Mouse (Mus musculus): ENCODE data around the gene Grcc10. TPM values are rescaled to one million over a fixed set of nuclear protein-coding genes. Genes with fewer than 3 reads are reported as not detected.

The Grcc10 gene
- polyA plus RNA-seq, 1 experiment from 2014 or later, result 689 TPM

MicroRNA genes within 50 kb of the gene (microRNA counts, 519-probe panel; counts per million panel counts)
- microRNA mmu-miR-141 (not detected), microRNA mmu-miR-200c (not detected)

Small RNAs within 50 kb of the gene (microRNA-seq; reads per million reads assigned to microRNA genes)
- gene Mir141, result 2.1 reads per million, percentile 12 among the genes with 10 or more reads in this experiment
- 14.8 reads per million, percentile 37 among the genes with 10 or more reads in this experiment for gene Mir200c

Other genes with a start within 250 kb of the Grcc10 start
- gene C1rl, start 248.3 kb downstream of the Grcc10 start, polyA plus RNA-seq (2014; fragmentation: Nextera tagmentation; extraction: Ambion mirVana), result 0.09 and 0.27 TPM in 2 replicates
- gene C1ra, start 229.0 kb downstream of the Grcc10 start, polyA plus RNA-seq (2014; fragmentation: Nextera tagmentation; extraction: Ambion mirVana), result 0.12 TPM in 1 of 2 replicates, not detected in the other
- 0.27 and 0.28 TPM in 2 replicates for gene C1s1, start 199.0 kb downstream of the Grcc10 start, polyA plus RNA-seq (2014; fragmentation: Nextera tagmentation; extraction: Ambion mirVana)
- not detected in 2 replicates for gene C1rb, start 171.1 kb downstream of the Grcc10 start, polyA plus RNA-seq (2014; fragmentation: Nextera tagmentation; extraction: Ambion mirVana)
- 0.08 TPM in 2 replicates for gene C1s2, start 105.3 kb downstream of the Grcc10 start, polyA plus RNA-seq (2014; fragmentation: Nextera tagmentation; extraction: Ambion mirVana)
- gene Lpcat3, start 78.3 kb downstream of the Grcc10 start, polyA plus RNA-seq (2014; fragmentation: Nextera tagmentation; extraction: Ambion mirVana), result 31.9 and 34.6 TPM in 2 replicates
- 111 and 120 TPM in 2 replicates for gene Emg1, start 29.2 kb downstream of the Grcc10 start, polyA plus RNA-seq (2014; fragmentation: Nextera tagmentation; extraction: Ambion mirVana)
- 249 and 250 TPM in 2 replicates for gene Phb2, start 29.0 kb downstream of the Grcc10 start, polyA plus RNA-seq (2014; fragmentation: Nextera tagmentation; extraction: Ambion mirVana)
- gene Ptpn6, start 2.7 kb downstream of the Grcc10 start, polyA plus RNA-seq (2014; fragmentation: Nextera tagmentation; extraction: Ambion mirVana), result 2.1 and 5.6 TPM in 2 replicates
- gene Gm45234, start 14.6 kb upstream of the Grcc10 start, polyA plus RNA-seq (2014; fragmentation: Nextera tagmentation; extraction: Ambion mirVana), result not detected in 2 replicates
- 24.4 and 32.3 TPM in 2 replicates for gene Atn1, start 15.2 kb upstream of the Grcc10 start, polyA plus RNA-seq (2014; fragmentation: Nextera tagmentation; extraction: Ambion mirVana)
- gene Eno2, start 28.3 kb upstream of the Grcc10 start, polyA plus RNA-seq (2014; fragmentation: Nextera tagmentation; extraction: Ambion mirVana), result 64.3 and 83.3 TPM in 2 replicates
- gene Lrrc23, start 38.4 kb upstream of the Grcc10 start, polyA plus RNA-seq (2014; fragmentation: Nextera tagmentation; extraction: Ambion mirVana), result 1.4 and 3.2 TPM in 2 replicates
- 5.9 and 6.3 TPM in 2 replicates for gene Spsb2, start 67.3 kb upstream of the Grcc10 start, polyA plus RNA-seq (2014; fragmentation: Nextera tagmentation; extraction: Ambion mirVana)
- gene Tpi1, start 72.9 kb upstream of the Grcc10 start, polyA plus RNA-seq (2014; fragmentation: Nextera tagmentation; extraction: Ambion mirVana), result 343 and 349 TPM in 2 replicates
- 184 and 191 TPM in 2 replicates for gene Usp5, start 88.1 kb upstream of the Grcc10 start, polyA plus RNA-seq (2014; fragmentation: Nextera tagmentation; extraction: Ambion mirVana)
- 25.0 and 43.7 TPM in 2 replicates for gene Cdca3, start 88.2 kb upstream of the Grcc10 start, polyA plus RNA-seq (2014; fragmentation: Nextera tagmentation; extraction: Ambion mirVana)
- 1.7 and 4.5 TPM in 2 replicates for gene Gnb3, start 98.9 kb upstream of the Grcc10 start, polyA plus RNA-seq (2014; fragmentation: Nextera tagmentation; extraction: Ambion mirVana)
- 13.9 and 15.7 TPM in 2 replicates for gene P3h3, start 116.4 kb upstream of the Grcc10 start, polyA plus RNA-seq (2014; fragmentation: Nextera tagmentation; extraction: Ambion mirVana)
- gene Gpr162, start 122.6 kb upstream of the Grcc10 start, polyA plus RNA-seq (2014; fragmentation: Nextera tagmentation; extraction: Ambion mirVana), result 14.7 and 34.9 TPM in 2 replicates
- 0.11 and 0.27 TPM in 2 replicates for gene Cd4, start 146.8 kb upstream of the Grcc10 start, polyA plus RNA-seq (2014; fragmentation: Nextera tagmentation; extraction: Ambion mirVana)
- gene Lag3, start 170.3 kb upstream of the Grcc10 start, polyA plus RNA-seq (2014; fragmentation: Nextera tagmentation; extraction: Ambion mirVana), result 3.3 and 3.5 TPM in 2 replicates
- gene Ptms, start 178.7 kb upstream of the Grcc10 start, polyA plus RNA-seq (2014; fragmentation: Nextera tagmentation; extraction: Ambion mirVana), result 749 and 823 TPM in 2 replicates
- 535 and 570 TPM in 2 replicates for gene Mlf2, start 190.0 kb upstream of the Grcc10 start, polyA plus RNA-seq (2014; fragmentation: Nextera tagmentation; extraction: Ambion mirVana)
- 85.6 and 85.9 TPM in 2 replicates for gene Cops7a, start 224.2 kb upstream of the Grcc10 start, polyA plus RNA-seq (2014; fragmentation: Nextera tagmentation; extraction: Ambion mirVana)